Comparison of ENCODE assay signal across 15 mouse cellular contexts in genomic region chr11:98764091-98764490, GRCm38 (mm10). TPM values are rescaled to one million over a fixed set of nuclear protein-coding genes. Genes with fewer than 3 reads are reported as not detected.
DNase-seq lines count a peak whose midpoint lies in the region; ATAC-seq and TF ChIP-seq lines count a peak whose summit lies in the region.
"Had no signal": no experiment of that assay in that cellular context is flagged by ENCODE, and none has a peak within 500 bp of the region (broad histone marks: within the 10 kb centered on the region; RNA-seq: fewer than 3 reads in every experiment).

No protein-coding gene starts in this region.

- no peak for ATAC-seq in forebrain, embryonic 11.5 days (replicated peaks; ENCODE audit: low FRiP score)
- ATAC-seq in forebrain, embryonic 16.5 days, result no peak
- no peak for ATAC-seq in hindbrain, embryonic 13.5 days (ENCODE audit: low FRiP score)
- ATAC-seq in hindbrain, postnatal 0 days, result no peak
- ATAC-seq in midbrain, embryonic 13.5 days, result no peak
- no peak for ATAC-seq in midbrain, embryonic 14.5 days (ENCODE audit: low FRiP score, low TSS enrichment)
- no peak for ATAC-seq in neural tube, embryonic 15.5 days (ENCODE audit: low FRiP score)

- no peak for TF ChIP-seq CTCF in hindbrain, postnatal 0 days (IDR thresholded peaks at IDR 0.05; ENCODE audit: low read depth)

- H3K9me3 ChIP-seq in forebrain, embryonic 11.5 days (ENCODE audit: control insufficient read depth, low read length), result no peaks in the 10 kb centered on the region
- H3K9me3 ChIP-seq in forebrain, embryonic 16.5 days (ENCODE audit: control insufficient read depth, low read length), result no peaks in the 10 kb centered on the region
- no peaks in the 10 kb centered on the region for H3K9me3 ChIP-seq in hindbrain, embryonic 13.5 days
- no peaks in the 10 kb centered on the region for H3K9me3 ChIP-seq in hindbrain, postnatal 0 days (ENCODE audit: low read length)
- H3K9me3 ChIP-seq in midbrain, embryonic 13.5 days, result no peaks in the 10 kb centered on the region
- H3K9me3 ChIP-seq in midbrain, embryonic 14.5 days (ENCODE audit: control insufficient read depth, low read length), result no peaks in the 10 kb centered on the region
- H3K9me3 ChIP-seq in neural tube, embryonic 15.5 days (replicated peaks), result no peaks in the 10 kb centered on the region
- H3K9me3 ChIP-seq: midbrain, embryonic 12.5 days had no signal

- peak; percentile 42 for DNase-seq in forebrain, embryonic 11.5 days (ENCODE audit: low spot score)
- no peak for DNase-seq in hindbrain, postnatal 0 days (ENCODE audit: low spot score)
- no peak for DNase-seq in midbrain, embryonic 14.5 days
- DNase-seq in c-Kit-positive CD71-positive TER-119-positive erythroid progenitor cells, embryonic 14.5 days (ENCODE audit: low spot score), result no peak
- DNase-seq: cerebellum, adult 18-20 months; kidney, postnatal 4 days; lung, postnatal 4 days; right cerebral cortex, postnatal 4 days; thymus, postnatal 14 days had no signal

- no peak overlapping the region for H3K27ac ChIP-seq in forebrain, embryonic 11.5 days (ENCODE audit: low read depth, low read length)
- H3K27ac ChIP-seq in forebrain, embryonic 16.5 days (ENCODE audit: low read length), result no peak overlapping the region
- peak overlapping the region; percentile 88; the same call in 1 of the 2 replicates for H3K27ac ChIP-seq in hindbrain, embryonic 13.5 days
- H3K27ac ChIP-seq in hindbrain, postnatal 0 days, result no peak overlapping the region
- peak overlapping the region; percentile 30; the same call in 1 of the 2 replicates for H3K27ac ChIP-seq in midbrain, embryonic 13.5 days
- no peak overlapping the region for H3K27ac ChIP-seq in midbrain, embryonic 14.5 days (replicated peaks; ENCODE audit: low read depth, low read length)
- no peak overlapping the region for H3K27ac ChIP-seq in neural tube, embryonic 15.5 days (replicated peaks)
- H3K27ac ChIP-seq: midbrain, embryonic 12.5 days had no signal

- H3K27me3 ChIP-seq in forebrain, embryonic 11.5 days (ENCODE audit: control insufficient read depth, insufficient read depth, low read length), result no peaks in the 10 kb centered on the region
- no peaks in the 10 kb centered on the region for H3K27me3 ChIP-seq in forebrain, embryonic 16.5 days (replicated peaks; ENCODE audit: control insufficient read depth, insufficient read depth, low read length)
- H3K27me3 ChIP-seq in hindbrain, embryonic 13.5 days, result no peaks in the 10 kb centered on the region
- H3K27me3 ChIP-seq in hindbrain, postnatal 0 days (ENCODE audit: insufficient read depth, low read length), result no peaks in the 10 kb centered on the region
- no peaks in the 10 kb centered on the region for H3K27me3 ChIP-seq in midbrain, embryonic 13.5 days
- H3K27me3 ChIP-seq in midbrain, embryonic 14.5 days (ENCODE audit: control insufficient read depth, insufficient read depth, low read length), result no peaks in the 10 kb centered on the region
- H3K27me3 ChIP-seq in neural tube, embryonic 15.5 days (replicated peaks), result no peaks in the 10 kb centered on the region
- H3K27me3 ChIP-seq: midbrain, embryonic 12.5 days had no signal

- 84% methylated on average over 18 of the region's 18 CpGs for WGBS in forebrain, embryonic 11.5 days
- 85% methylated on average over 18 of the region's 18 CpGs for WGBS in forebrain, embryonic 16.5 days
- 85% methylated on average over 18 of the region's 18 CpGs for WGBS in hindbrain, embryonic 13.5 days
- 87% methylated on average over 18 of the region's 18 CpGs for WGBS in hindbrain, postnatal 0 days
- 88% methylated on average over 18 of the region's 18 CpGs for WGBS in midbrain, embryonic 13.5 days
- WGBS in midbrain, embryonic 14.5 days, result 89% methylated on average over 18 of the region's 18 CpGs
- WGBS in neural tube, embryonic 15.5 days, result 88% methylated on average over 18 of the region's 18 CpGs

- no peak overlapping the region for H3K4me2 ChIP-seq in forebrain, embryonic 11.5 days (ENCODE audit: low read depth, low read length, severe bottlenecking)
- no peak overlapping the region for H3K4me2 ChIP-seq in forebrain, embryonic 16.5 days (ENCODE audit: low read length)
- no peak overlapping the region for H3K4me2 ChIP-seq in hindbrain, embryonic 13.5 days
- H3K4me2 ChIP-seq in hindbrain, postnatal 0 days (ENCODE audit: low read depth, low read length), result no peak overlapping the region
- no peak overlapping the region for H3K4me2 ChIP-seq in midbrain, embryonic 13.5 days (replicated peaks)
- no peak overlapping the region for H3K4me2 ChIP-seq in midbrain, embryonic 14.5 days (ENCODE audit: low read length)
- no peak overlapping the region for H3K4me2 ChIP-seq in neural tube, embryonic 15.5 days
- H3K4me2 ChIP-seq: heart, embryonic 11.5 days; midbrain, embryonic 12.5 days had no signal

- H3K4me1 ChIP-seq in forebrain, embryonic 11.5 days (replicated peaks; ENCODE audit: control insufficient read depth, insufficient read depth, low read length), result peaks cover 26% of the 10 kb centered on the region
- H3K4me1 ChIP-seq in forebrain, embryonic 16.5 days (replicated peaks; ENCODE audit: control insufficient read depth, insufficient read depth, low read length), result peaks cover 41% of the 10 kb centered on the region
- H3K4me1 ChIP-seq in hindbrain, embryonic 13.5 days (replicated peaks), result peaks cover 47% of the 10 kb centered on the region
- H3K4me1 ChIP-seq in hindbrain, postnatal 0 days (ENCODE audit: insufficient read depth, low read length), result peaks cover 23% of the 10 kb centered on the region; the same call in 1 of the 2 replicates
- H3K4me1 ChIP-seq in midbrain, embryonic 13.5 days (replicated peaks), result peaks cover 46% of the 10 kb centered on the region
- peaks cover 31% of the 10 kb centered on the region for H3K4me1 ChIP-seq in midbrain, embryonic 14.5 days (ENCODE audit: control insufficient read depth, insufficient read depth, low read length)
- peaks cover 41% of the 10 kb centered on the region for H3K4me1 ChIP-seq in neural tube, embryonic 15.5 days

- H3K4me3 ChIP-seq in forebrain, embryonic 11.5 days (ENCODE audit: low read depth, low read length), result no peak overlapping the region
- no peak overlapping the region for H3K4me3 ChIP-seq in forebrain, embryonic 16.5 days (replicated peaks; ENCODE audit: low read length)
- H3K4me3 ChIP-seq in hindbrain, embryonic 13.5 days, result no peak overlapping the region
- H3K4me3 ChIP-seq in hindbrain, postnatal 0 days (ENCODE audit: low read length), result no peak overlapping the region
- H3K4me3 ChIP-seq in midbrain, embryonic 13.5 days (replicated peaks), result no peak overlapping the region
- no peak overlapping the region for H3K4me3 ChIP-seq in midbrain, embryonic 14.5 days (replicated peaks; ENCODE audit: low read depth, low read length)
- no peak overlapping the region for H3K4me3 ChIP-seq in neural tube, embryonic 15.5 days (replicated peaks)
- H3K4me3 ChIP-seq: midbrain, embryonic 12.5 days had no signal

- H3K9ac ChIP-seq in forebrain, embryonic 11.5 days (ENCODE audit: low read length), result no peak overlapping the region
- no peak overlapping the region for H3K9ac ChIP-seq in forebrain, embryonic 16.5 days (replicated peaks; ENCODE audit: low read depth, low read length)
- no peak overlapping the region for H3K9ac ChIP-seq in hindbrain, embryonic 13.5 days
- no peak overlapping the region for H3K9ac ChIP-seq in hindbrain, postnatal 0 days (replicated peaks; ENCODE audit: low read length)
- H3K9ac ChIP-seq in midbrain, embryonic 13.5 days (replicated peaks), result no peak overlapping the region
- H3K9ac ChIP-seq in midbrain, embryonic 14.5 days (replicated peaks; ENCODE audit: low read length), result no peak overlapping the region
- H3K9ac ChIP-seq in neural tube, embryonic 15.5 days (replicated peaks), result no peak overlapping the region
- H3K9ac ChIP-seq: midbrain, embryonic 12.5 days had no signal

- no peaks in the 10 kb centered on the region for H3K36me3 ChIP-seq in forebrain, embryonic 11.5 days (ENCODE audit: control insufficient read depth, insufficient read depth, low read length)
- H3K36me3 ChIP-seq in forebrain, embryonic 16.5 days (ENCODE audit: control insufficient read depth, insufficient read depth), result peaks cover 38% of the 10 kb centered on the region
- peaks cover 79% of the 10 kb centered on the region for H3K36me3 ChIP-seq in hindbrain, embryonic 13.5 days
- H3K36me3 ChIP-seq in hindbrain, postnatal 0 days (ENCODE audit: insufficient read depth, low read length), result peaks cover 44% of the 10 kb centered on the region
- peaks cover 74% of the 10 kb centered on the region for H3K36me3 ChIP-seq in midbrain, embryonic 13.5 days
- peaks cover 68% of the 10 kb centered on the region for H3K36me3 ChIP-seq in midbrain, embryonic 14.5 days (ENCODE audit: control insufficient read depth, insufficient read depth, low read length)
- H3K36me3 ChIP-seq in neural tube, embryonic 15.5 days, result peaks cover 60% of the 10 kb centered on the region

RNA-seq across cellular contexts. Expression of gene Nr1d1, which starts 11.0 kb away (rescaled TPM):
- polyA plus RNA-seq in forebrain, embryonic 11.5 days (2014; fragmentation: Nextera tagmentation; extraction: Ambion mirVana), result 1.0 and 1.6 TPM in 2 replicates
- polyA plus RNA-seq in forebrain, embryonic 16.5 days (2015; fragmentation: Nextera tagmentation; extraction: Ambion mirVana), result 3.8 and 4.0 TPM in 2 replicates
- 1.9 and 2.4 TPM in 2 replicates for polyA plus RNA-seq in hindbrain, embryonic 13.5 days (2015; fragmentation: Nextera tagmentation; extraction: Ambion mirVana)
- 7.5 and 8.6 TPM in 2 replicates for total RNA-seq in hindbrain, postnatal 0 days (2014; rRNA removed)
- polyA plus RNA-seq in hindbrain, postnatal 0 days (2015; fragmentation: Nextera tagmentation; extraction: Ambion mirVana), result 10.2 and 13.5 TPM in 2 replicates
- polyA plus RNA-seq in midbrain, embryonic 13.5 days (2015; fragmentation: Nextera tagmentation; extraction: Ambion mirVana), result 1.2 and 1.9 TPM in 2 replicates
- 3.0 TPM in 2 replicates for polyA plus RNA-seq in midbrain, embryonic 14.5 days (2014; fragmentation: Nextera tagmentation; extraction: Ambion mirVana)
- 3.8 and 4.0 TPM in 2 replicates for polyA plus RNA-seq in neural tube, embryonic 15.5 days (2015; fragmentation: Nextera tagmentation; extraction: Ambion mirVana)

RNA-seq across cellular contexts. Expression of gene Thra, which starts 23.7 kb away (rescaled TPM):
- polyA plus RNA-seq in forebrain, embryonic 11.5 days (2014; fragmentation: Nextera tagmentation; extraction: Ambion mirVana), result 35.9 and 36.9 TPM in 2 replicates
- polyA plus RNA-seq in forebrain, embryonic 16.5 days (2015; fragmentation: Nextera tagmentation; extraction: Ambion mirVana), result 177 and 182 TPM in 2 replicates
- 117 and 122 TPM in 2 replicates for polyA plus RNA-seq in hindbrain, embryonic 13.5 days (2015; fragmentation: Nextera tagmentation; extraction: Ambion mirVana)
- 725 and 812 TPM in 2 replicates for total RNA-seq in hindbrain, postnatal 0 days (2014; rRNA removed)
- polyA plus RNA-seq in hindbrain, postnatal 0 days (2015; fragmentation: Nextera tagmentation; extraction: Ambion mirVana), result 160 TPM in 2 replicates
- 99.6 and 106 TPM in 2 replicates for polyA plus RNA-seq in midbrain, embryonic 13.5 days (2015; fragmentation: Nextera tagmentation; extraction: Ambion mirVana)
- polyA plus RNA-seq in midbrain, embryonic 14.5 days (2014; fragmentation: Nextera tagmentation; extraction: Ambion mirVana), result 175 and 194 TPM in 2 replicates
- polyA plus RNA-seq in neural tube, embryonic 15.5 days (2015; fragmentation: Nextera tagmentation; extraction: Ambion mirVana), result 104 and 125 TPM in 2 replicates

RNA-seq across cellular contexts. Expression of gene Msl1, which starts 31.2 kb away (rescaled TPM):
- polyA plus RNA-seq in forebrain, embryonic 11.5 days (2014; fragmentation: Nextera tagmentation; extraction: Ambion mirVana), result 24.0 and 28.4 TPM in 2 replicates
- 27.7 and 32.0 TPM in 2 replicates for polyA plus RNA-seq in forebrain, embryonic 16.5 days (2015; fragmentation: Nextera tagmentation; extraction: Ambion mirVana)
- 31.5 and 33.0 TPM in 2 replicates for polyA plus RNA-seq in hindbrain, embryonic 13.5 days (2015; fragmentation: Nextera tagmentation; extraction: Ambion mirVana)
- total RNA-seq in hindbrain, postnatal 0 days (2014; rRNA removed), result 77.7 and 94.3 TPM in 2 replicates
- polyA plus RNA-seq in hindbrain, postnatal 0 days (2015; fragmentation: Nextera tagmentation; extraction: Ambion mirVana), result 25.0 and 25.4 TPM in 2 replicates
- 34.2 and 34.5 TPM in 2 replicates for polyA plus RNA-seq in midbrain, embryonic 13.5 days (2015; fragmentation: Nextera tagmentation; extraction: Ambion mirVana)
- polyA plus RNA-seq in midbrain, embryonic 14.5 days (2014; fragmentation: Nextera tagmentation; extraction: Ambion mirVana), result 25.0 and 35.9 TPM in 2 replicates
- 27.5 and 30.1 TPM in 2 replicates for polyA plus RNA-seq in neural tube, embryonic 15.5 days (2015; fragmentation: Nextera tagmentation; extraction: Ambion mirVana)

RNA-seq across cellular contexts. Expression of gene Med24, which starts 34.9 kb away (rescaled TPM):
- polyA plus RNA-seq in forebrain, embryonic 11.5 days (2014; fragmentation: Nextera tagmentation; extraction: Ambion mirVana), result 75.9 and 76.6 TPM in 2 replicates
- polyA plus RNA-seq in forebrain, embryonic 16.5 days (2015; fragmentation: Nextera tagmentation; extraction: Ambion mirVana), result 88.8 and 93.7 TPM in 2 replicates
- polyA plus RNA-seq in hindbrain, embryonic 13.5 days (2015; fragmentation: Nextera tagmentation; extraction: Ambion mirVana), result 72.4 and 75.2 TPM in 2 replicates
- 63.2 and 88.6 TPM in 2 replicates for total RNA-seq in hindbrain, postnatal 0 days (2014; rRNA removed)
- polyA plus RNA-seq in hindbrain, postnatal 0 days (2015; fragmentation: Nextera tagmentation; extraction: Ambion mirVana), result 47.1 and 48.3 TPM in 2 replicates
- 83.5 and 90.3 TPM in 2 replicates for polyA plus RNA-seq in midbrain, embryonic 13.5 days (2015; fragmentation: Nextera tagmentation; extraction: Ambion mirVana)
- polyA plus RNA-seq in midbrain, embryonic 14.5 days (2014; fragmentation: Nextera tagmentation; extraction: Ambion mirVana), result 65.7 and 81.1 TPM in 2 replicates
- polyA plus RNA-seq in neural tube, embryonic 15.5 days (2015; fragmentation: Nextera tagmentation; extraction: Ambion mirVana), result 59.6 and 60.9 TPM in 2 replicates

RNA-seq across cellular contexts. Expression of gene Casc3, which starts 40.6 kb away (rescaled TPM):
- polyA plus RNA-seq in forebrain, embryonic 11.5 days (2014; fragmentation: Nextera tagmentation; extraction: Ambion mirVana), result 59.9 and 63.2 TPM in 2 replicates
- polyA plus RNA-seq in forebrain, embryonic 16.5 days (2015; fragmentation: Nextera tagmentation; extraction: Ambion mirVana), result 52.5 and 54.6 TPM in 2 replicates
- 48.7 and 50.2 TPM in 2 replicates for polyA plus RNA-seq in hindbrain, embryonic 13.5 days (2015; fragmentation: Nextera tagmentation; extraction: Ambion mirVana)
- 24.4 and 74.0 TPM in 2 replicates for total RNA-seq in hindbrain, postnatal 0 days (2014; rRNA removed)
- 35.4 and 35.7 TPM in 2 replicates for polyA plus RNA-seq in hindbrain, postnatal 0 days (2015; fragmentation: Nextera tagmentation; extraction: Ambion mirVana)
- 52.6 and 57.6 TPM in 2 replicates for polyA plus RNA-seq in midbrain, embryonic 13.5 days (2015; fragmentation: Nextera tagmentation; extraction: Ambion mirVana)
- 46.6 and 57.3 TPM in 2 replicates for polyA plus RNA-seq in midbrain, embryonic 14.5 days (2014; fragmentation: Nextera tagmentation; extraction: Ambion mirVana)
- polyA plus RNA-seq in neural tube, embryonic 15.5 days (2015; fragmentation: Nextera tagmentation; extraction: Ambion mirVana), result 44.3 and 46.8 TPM in 2 replicates

Comparison
In these comparisons a context has a peak if more than half of its experiments do, and no peak if none do; other contexts are left out.
1. H3K27ac ChIP-seq: peak in hindbrain, embryonic 13.5 days (single experiment) and midbrain, embryonic 13.5 days (single experiment); none in forebrain, embryonic 11.5 days (single experiment), forebrain, embryonic 16.5 days (single experiment), hindbrain, postnatal 0 days (single experiment), midbrain, embryonic 14.5 days (single experiment) and neural tube, embryonic 15.5 days (single experiment).